Mouse (Mus musculus): ENCODE measurements at regions not wholly inside any gene's neighbourhood (a gene's known extent, or its start where the extent isn't known, plus 50 kb on each side); places are given as distances from the start of the nearest gene placed in this dataset.

DNA sequence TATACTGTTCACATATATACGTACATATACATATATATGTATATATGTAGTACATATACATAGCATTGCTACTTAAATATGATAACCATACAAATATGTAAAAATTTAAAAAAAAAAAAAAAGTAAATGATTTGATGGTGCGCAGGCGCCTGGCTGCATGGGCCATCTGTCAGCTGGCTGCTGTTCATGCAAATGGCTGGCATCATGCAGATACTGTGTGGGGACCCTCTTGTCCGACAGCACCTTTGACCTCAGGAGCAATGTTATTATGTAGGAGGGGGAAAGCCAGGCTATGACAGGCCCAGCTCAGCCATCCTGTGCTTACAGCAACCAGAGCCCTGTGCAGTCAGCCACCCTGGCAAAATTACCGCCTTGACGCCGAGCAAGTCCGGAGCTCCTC, 65.1 kb upstream of the Tnrc6c start:
- no peak for DNase-seq

DNA sequence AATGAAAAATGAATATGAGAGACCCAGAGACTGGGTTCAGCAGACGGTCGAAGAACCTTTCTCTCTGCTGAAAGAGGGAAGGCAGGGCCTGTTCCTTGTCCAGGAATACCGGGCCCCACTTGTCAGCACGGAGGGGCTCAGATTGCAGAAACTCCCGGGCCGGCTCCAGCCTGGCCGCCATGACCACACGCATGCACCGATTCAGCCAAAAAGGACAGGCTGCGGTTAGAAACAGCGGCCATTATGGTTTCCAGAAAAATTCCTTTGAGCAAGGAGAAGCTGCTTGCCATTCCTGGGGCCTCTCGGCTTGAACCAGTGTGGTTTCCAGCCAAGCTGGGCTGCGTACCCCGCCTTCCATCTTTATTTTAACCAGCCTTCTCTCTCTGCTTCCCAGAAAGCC, 64.7 kb upstream of the Tnrc6c start:
- no peak for DNase-seq

DNA sequence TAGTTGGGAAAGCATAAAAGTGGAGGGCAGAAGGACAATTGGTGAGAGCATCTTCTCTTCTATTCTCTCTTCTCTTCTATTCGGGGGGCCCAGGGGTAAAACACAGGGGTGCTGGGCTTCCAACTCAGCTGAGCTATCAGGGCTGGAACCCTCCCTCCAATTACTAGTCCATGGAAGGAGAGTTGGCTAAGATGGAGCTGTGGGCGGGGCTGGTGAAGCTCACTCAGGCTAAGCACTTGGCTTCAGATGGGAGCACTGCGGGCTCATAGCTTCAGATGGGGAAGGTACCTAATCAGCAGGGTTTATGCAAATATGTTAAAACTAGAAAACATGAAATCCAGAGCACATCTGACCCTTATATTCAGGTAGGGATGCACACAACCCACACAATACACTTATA, 61.5 kb upstream of the Tnrc6c start:
- DNase-seq = no peak

DNA sequence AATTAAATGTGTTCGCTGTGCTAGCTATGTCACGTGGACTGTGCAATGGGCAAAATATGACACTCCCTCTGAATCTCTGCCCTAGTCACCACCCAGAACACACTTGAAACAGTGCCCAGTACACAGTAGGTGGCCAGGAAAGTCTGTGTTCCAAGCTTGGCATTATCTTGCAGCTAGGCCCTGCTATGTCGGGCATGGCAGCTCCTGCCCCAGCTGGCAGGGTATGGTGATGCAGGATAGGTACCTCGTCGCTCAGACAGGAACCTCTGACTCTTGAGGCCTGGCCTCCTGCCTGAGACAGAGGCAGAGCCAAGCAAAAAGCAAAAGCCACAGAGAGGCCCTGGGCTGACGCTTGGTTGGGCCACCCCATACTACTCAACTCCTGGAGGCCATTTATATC, 57.9 kb upstream of the Tnrc6c start:
- DNase-seq = peak; percentile 88 to 90

DNA sequence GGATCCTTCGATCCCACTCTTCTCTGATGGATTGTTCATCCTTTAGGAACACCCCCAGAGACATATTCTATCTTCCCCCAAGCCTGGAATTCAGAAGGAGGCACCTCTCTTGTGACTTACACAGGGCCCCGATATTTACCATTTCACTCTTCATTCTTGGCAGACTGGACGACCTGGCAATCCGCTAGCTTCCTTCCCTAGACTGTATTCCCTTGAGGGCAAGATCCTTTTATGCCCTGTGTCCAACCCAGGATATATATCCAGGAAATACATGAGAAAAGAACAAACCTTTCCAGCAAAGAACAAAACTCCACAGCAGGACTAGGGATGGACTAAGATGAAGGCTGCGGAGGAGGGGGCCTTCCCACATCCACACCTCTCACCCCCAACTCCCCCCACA, 56.3 kb upstream of the Tnrc6c start:
- no peak for DNase-seq

DNA sequence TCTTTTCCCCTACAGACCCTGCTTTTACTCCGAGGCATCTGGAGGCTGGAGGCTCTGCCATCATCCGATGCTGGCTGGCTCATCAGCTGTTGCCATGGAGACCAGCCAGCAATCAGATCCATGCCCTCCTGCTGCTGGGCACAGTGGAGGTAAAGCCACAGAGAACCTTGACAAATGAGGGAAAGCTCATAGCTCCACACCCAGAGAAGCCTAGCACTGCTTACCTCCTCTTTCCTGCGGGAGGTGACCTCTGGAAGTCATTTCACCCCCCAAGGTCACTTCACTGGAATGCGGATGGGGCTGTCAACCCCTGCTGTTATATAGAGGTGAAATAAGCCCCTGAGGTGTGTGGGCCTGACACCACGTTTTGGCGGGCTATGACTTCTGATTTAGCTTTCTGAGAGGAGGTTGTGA, 55.9 kb upstream of the Tnrc6c start:
- DNase-seq = peak; percentile 39 to 40

DNA sequence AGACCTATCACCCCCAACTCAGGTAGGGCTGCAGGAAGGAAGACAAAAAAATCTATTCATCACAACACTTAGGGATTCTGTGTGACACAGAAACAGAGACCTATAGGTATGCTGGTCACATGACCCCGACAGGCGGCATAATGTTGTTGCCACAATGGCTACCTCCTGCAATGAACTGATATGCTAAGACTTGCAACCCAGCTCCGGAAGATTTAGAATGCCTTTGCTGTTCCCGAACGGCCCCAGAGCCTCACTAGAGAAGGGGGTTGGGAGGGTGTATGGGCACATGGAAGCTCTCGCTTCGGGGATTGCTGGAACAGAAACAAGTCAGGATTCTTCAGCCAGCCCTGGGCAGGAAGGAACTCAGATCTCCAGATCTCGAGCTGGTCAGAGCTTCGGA, 55.5 kb upstream of the Tnrc6c start:
- DNase-seq = peak in 1 of 2 experiments; percentile 31

DNA sequence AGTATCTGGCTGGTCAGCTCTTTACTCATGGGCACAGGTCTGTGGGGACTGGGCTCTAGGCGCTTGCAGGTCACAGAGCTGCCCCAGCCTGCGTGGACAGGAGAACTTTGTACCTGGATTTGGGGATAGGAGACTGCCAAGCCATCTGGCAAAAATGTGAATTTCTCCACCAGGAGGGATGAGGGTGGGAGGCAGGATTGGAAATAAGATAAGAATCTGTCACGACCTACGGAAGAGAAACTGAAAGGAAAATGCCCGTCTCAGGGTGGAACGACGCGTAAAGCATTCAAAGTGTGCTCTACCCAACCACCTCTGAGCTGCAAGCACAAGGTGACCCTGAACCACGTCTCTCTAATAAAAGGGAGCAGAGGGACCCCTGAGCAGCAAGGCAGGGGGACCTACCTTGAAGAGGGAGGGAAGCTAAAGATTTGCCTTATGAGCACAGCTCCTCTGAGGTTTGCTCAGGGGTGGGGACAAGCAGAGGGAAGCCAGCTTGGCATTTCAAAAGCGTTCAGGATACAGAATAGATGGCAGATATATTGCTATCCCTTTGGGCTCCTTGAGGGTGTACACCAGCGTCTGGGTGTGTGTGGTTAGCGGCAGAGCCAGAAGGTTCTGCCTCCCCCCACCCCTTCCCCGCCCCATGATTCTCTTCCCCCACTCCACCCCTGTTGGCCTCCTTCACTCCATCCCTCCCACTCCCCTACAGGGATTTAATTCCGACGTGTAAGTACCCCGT, 54.9 kb upstream of the Tnrc6c start:
- peak in 1 of 2 experiments; percentile 27 for DNase-seq

DNA sequence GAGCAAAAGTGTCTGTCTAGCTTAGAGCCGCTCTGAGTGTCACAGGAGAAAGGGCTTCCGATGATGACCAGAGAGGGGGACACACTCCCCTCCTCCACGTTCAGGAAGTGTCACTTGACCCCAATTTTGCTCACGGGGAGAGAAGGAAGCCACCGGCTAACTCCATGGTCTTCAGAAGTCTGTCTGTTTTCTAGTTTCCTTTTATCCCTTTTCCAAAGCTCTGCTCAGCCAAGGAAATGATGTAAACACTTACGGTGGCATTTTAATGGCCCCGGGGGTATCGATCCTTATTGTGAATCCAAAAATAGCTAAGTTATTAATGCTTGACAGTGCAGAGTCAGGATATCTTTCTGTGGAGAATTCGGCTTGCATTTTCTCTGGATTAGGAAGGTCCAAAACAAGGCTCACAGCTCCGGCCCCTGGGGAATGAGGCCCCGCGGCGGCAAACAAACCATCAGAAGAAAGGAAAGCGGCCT, 54.3 kb upstream of the Tnrc6c start:
- no peak for DNase-seq

DNA sequence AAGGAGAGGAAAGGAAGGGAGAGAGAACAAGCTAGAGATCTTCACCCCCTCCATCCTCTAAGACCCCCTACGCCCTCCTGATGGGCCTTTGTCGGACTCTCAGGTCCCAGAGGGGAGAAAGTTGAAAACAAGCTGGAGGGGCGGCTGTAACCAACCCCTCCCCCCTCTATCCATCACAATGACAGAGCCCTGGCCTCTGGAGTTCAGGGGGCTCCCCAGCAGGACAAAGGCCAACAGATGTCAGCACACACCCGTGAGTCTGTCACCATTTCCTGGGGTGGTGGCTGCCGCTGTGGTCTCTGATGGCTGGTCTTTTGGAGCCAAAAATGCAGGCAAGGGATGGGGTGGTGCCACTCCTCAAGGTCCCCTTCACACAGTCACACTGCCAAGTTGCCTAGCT, 52.9 kb upstream of the Tnrc6c start:
- no peak for DNase-seq

DNA sequence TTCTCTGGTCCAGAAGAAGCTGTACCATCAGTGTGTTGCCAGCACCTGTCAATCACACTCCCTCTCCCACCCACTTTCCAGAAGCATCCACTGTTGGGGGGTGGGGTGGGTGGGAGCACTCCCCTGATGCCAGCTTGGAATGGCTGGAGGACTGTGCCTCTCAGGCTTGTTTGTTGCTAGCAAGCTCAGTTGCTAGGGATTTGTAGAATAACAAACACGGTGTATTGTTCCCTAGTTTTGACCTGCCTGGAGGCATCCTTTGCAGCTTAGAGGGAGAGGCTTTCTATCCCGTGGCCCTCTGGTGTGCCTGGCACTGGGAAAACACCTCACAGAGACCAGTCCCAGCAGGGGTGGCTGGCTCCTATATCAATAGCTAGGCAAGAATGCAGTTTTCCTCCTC, 50.1 kb upstream of the Tnrc6c start:
- no peak for DNase-seq
